Mouse (Mus musculus): ENCODE results near the gene Tspan14.

Tspan14 gene

GRCm38 (mm10) chr14:40952301-40952700, 14.3 kb downstream of the Tspan14 start:
- DNase-seq (ENCODE audit: low spot score), result no peak

GRCm38 (mm10) chr14:40949730-40950614, 16.6 kb downstream of the Tspan14 start:
- no peak for DNase-seq (ENCODE audit: low spot score)

- no peak for DNase-seq (ENCODE audit: low spot score)
Observed at GRCm38 (mm10) chr14:40949047-40949446, 17.6 kb downstream of the Tspan14 start.

- DNase-seq (ENCODE audit: low spot score), result no peak
Observed at GRCm38 (mm10) chr14:40948522-40948921, 18.1 kb downstream of the Tspan14 start.

DNA sequence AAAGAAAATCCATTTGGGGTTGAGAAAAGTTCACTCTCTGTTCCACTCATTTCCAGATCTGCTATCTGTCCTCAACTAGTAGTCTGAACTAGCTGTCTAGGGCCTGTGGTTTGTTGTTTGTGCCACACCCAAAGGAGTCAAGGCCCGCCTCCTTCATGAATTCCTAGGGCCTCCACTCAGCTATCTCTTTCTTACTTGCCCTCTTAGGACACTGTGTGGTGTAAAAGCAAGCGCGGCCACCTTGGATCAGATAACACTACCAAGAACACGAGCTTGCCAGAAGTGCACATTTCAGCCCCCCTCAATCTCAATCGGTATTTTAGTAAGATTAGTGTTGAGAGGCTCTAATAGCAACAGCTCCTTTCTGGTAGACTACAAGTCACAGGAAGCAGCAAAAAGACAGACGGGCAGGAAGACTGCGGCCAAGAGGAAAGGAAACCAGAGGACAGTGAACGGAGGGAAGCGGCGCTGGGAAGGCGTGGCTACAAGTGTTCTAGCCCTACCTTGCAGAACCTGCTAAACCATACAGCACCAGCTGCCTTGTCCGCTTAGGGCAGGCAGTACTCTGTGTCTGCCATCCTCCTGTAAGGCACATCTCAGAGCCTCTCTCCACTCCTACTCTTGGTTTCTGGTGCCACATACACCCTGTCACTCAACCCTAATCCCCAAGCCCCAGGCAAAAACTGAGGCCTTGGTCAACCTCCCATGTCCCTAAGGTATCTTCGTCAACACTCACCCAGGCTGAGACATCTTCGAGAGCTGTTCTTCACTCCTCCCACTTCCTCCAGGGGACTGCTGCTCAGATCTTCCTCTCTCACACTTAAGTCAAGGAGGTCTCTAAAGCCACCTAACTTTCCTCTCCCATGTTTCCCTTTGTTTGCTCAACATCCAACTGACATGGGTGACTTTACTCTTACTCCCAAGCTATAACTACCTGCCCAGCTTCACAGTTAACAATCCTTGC, 18.9 kb downstream of the Tspan14 start:
- DNase-seq (ENCODE audit: low spot score), result no peak

DNA sequence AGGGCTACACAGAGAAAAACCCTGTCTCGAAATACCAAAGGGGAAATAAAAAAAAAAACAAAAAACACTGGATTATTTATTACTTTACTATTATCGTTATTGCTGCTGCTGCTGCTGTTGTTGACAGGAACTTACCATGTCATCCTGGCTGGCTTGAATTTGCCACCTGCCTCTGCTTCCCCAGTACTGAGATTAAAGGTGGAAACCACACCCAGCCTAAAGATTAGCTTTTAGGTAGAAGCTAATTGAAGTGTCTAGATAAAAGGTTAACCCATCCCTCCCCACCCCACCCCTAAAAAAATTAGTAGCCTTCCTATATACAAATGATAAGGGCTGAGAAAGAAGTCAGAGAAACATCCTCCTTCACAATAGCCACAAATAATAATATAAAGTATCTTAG, 22.8 kb downstream of the Tspan14 start:
- no peak for DNase-seq (ENCODE audit: low spot score)

GRCm38 (mm10) chr14:40942429-40942828, 24.2 kb downstream of the Tspan14 start:
- DNase-seq (ENCODE audit: low spot score), result no peak

DNA sequence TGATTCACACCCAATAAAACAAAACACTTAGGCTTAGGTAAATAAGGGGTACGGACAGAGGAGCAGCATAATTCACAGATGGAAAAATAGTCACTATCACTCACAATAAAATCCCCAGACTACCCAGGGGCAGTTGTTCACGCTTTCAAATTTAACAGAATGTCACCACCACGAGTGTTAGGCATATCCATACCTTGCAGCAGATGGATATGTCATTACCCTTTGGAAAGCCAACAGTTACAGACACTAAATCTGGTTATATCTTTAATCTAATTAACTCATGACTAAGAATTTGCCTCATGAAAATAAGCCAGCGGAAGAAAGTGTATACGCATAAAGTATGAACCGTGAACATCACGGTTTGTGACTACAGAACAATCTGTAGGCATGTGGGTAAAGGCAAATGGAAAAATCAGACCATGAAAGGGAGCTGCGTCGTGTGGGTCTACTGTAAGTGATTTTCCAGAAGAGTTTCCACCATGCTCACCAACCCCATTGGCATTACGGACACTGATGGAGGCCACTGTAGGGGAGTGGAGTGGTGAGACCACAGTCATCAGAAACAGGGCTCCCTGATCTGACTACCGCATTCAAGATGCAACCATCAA, 28.1 kb downstream of the Tspan14 start:
- DNase-seq (ENCODE audit: low spot score), result no peak

DNA sequence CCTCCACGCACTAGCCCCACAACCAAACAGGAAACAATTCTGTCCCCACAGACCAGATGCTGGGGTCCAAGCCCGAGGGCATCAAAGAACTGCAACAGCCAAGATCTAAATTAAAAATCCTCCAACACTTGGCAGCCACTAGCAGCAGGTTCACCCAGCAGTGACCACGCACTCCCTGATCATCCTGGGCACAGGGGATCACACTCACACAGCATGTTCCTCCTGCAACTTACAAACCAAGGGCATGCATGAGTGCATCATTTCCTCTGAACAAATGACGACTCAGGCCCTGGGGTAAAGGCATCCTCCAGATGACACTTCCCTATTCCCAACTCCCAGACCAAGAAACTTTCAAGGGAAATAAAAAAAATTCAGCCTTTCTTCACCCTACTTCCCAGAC, 29.6 kb downstream of the Tspan14 start:
- no peak for DNase-seq (ENCODE audit: low spot score)

DNA sequence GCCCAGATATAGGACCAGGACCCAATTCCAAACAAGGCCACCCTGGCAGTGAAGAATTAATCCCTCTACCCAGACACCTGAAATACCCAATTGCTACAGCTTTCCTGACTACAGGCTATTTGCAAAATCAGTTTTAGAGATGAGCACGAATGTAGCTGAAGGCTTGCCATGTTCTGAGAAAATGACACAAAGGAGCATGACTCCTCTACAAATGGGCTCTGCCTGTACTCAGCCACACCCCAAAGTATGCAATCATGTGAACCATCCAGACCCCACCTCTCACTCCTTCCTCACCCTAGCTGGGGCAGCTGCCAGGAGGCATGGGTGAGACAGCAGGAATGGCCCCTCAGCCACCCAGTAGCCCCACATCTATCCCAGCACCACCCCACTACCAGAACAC, 31.1 kb downstream of the Tspan14 start:
- no peak for DNase-seq (ENCODE audit: low spot score)

GRCm38 (mm10) chr14:40935054-40935453, 31.6 kb downstream of the Tspan14 start:
- DNase-seq (ENCODE audit: low spot score), result no peak

DNA sequence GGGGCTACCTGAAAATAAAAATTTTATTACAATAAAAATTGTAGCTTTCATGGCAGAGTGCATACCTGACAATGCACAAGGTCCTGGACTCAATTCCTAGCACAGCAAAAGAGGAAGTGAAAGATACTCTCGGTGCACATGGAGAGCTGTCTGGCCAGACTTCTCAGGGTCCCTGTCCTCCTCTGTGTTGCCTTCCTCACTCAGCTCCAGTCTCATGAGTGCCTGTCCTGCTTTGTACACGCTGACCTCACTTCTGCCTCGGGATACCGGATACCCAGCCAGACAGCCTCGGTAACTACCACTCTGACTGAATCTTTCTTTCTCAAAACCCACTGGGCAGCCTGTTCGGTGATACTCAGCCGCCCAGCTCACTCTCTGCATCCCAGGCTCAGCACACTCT, 33.3 kb downstream of the Tspan14 start:
- no peak for DNase-seq (ENCODE audit: low spot score)

DNA sequence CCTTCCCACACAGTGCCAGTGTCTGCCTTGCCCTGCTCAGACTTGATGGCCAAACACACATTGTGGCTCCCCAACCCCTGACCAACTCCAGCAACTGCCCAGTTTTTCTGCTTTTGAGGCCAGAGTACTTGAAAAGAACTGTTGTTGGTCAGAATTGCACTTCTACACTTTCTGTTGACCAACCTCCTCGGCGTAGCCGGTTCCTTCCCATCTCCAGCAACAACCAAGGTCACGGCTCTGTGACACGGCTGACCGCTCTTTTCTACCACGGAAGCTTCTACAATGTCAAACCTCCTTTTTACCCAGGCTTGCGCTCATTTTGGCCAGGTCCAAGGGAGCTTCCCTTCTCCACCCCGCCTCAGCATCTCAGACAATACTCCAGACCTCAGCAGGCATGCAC, 34.4 kb downstream of the Tspan14 start:
- no peak for DNase-seq (ENCODE audit: low spot score)

GRCm38 (mm10) chr14:40931115-40931829, 35.3 kb downstream of the Tspan14 start:
- DNase-seq (ENCODE audit: low spot score), result peak; percentile 37

DNA sequence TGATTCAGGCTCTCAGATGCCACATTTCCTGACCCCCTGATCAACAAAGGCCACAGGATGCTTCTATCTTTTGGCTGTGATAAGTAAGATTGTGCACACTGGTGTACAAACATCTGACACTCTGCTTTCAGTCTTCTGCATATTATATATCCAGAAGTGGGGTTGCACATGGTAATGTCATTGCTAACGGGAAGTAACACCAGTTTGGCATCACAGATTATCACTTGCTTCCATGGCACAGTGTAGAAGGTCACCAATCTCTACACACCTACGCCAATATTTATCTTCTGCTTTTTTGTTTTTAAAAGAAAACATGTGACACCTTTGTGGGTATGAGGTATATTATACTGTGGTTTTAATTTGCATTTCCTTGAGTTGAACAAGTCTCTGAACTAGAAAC, 36.7 kb downstream of the Tspan14 start:
- no peak for DNase-seq (ENCODE audit: low spot score)

DNA sequence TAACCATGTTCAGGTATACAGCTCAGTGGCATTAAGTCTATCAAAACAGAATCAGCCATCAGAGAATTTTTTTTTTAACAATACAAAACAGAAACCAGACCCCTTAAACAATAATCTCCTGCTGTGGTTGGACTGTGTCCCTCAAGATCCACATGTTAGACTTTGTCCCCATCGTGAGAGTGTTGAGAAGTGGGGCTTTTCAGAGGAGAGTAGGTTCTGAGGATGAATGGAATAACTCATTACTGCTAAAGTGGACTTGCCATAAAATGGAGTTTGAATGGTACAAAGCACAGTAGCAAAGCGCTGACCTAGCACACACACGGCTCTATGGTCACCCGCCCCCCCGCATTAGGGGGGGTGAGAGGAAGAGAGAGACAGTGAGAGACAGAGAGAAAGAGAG, 37.7 kb downstream of the Tspan14 start:
- no peak for DNase-seq (ENCODE audit: low spot score)

DNA sequence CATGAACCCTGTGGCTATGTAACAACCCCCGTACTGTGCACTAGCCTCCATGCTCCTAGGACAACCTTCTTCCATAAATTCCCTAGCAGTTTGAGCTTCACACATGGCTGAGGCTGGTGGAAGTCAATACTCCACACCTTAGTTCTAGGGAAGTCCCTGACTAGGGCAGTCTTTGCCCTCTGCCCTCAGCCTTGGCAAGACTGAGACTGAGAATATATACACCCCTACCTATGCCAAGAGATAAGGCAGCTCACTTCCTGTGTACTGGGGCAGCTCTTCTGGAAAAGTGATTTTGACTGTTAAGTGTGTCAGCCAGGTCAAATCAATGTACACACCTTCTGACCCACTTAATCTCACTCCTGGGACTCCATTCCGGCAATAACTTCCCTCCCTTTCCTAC, 39.6 kb downstream of the Tspan14 start:
- no peak for DNase-seq (ENCODE audit: low spot score)

GRCm38 (mm10) chr14:40924378-40925113, 42.1 kb downstream of the Tspan14 start:
- DNase-seq (ENCODE audit: low spot score), result peak; percentile 64

GRCm38 (mm10) chr14:40921241-40921640, 45.4 kb downstream of the Tspan14 start:
- no peak for DNase-seq (ENCODE audit: low spot score)

GRCm38 (mm10) chr14:40919521-40919920, 47.1 kb downstream of the Tspan14 start:
- DNase-seq (ENCODE audit: low spot score), result no peak

DNA sequence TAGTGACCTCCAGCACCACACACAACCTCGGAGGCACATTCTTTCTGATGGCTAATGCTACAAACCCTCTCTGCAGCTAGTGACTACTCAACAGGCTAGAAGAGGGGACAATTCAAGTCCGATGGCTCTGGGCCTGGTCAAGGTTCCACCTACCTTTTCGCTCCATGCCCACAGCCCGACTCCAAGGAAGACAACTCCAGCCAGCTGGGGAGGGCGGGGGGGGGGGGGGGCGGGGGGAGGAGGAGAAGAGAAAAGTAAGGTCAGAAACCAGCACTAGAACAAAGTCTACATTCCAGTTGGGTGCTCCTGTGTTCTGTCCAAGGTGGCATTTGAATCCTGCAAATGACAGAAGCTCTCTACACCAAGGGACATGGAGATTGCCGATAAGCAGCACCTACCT, 48.1 kb downstream of the Tspan14 start:
- DNase-seq (ENCODE audit: low spot score), result no peak
